Mouse (Mus musculus) liver, adult (tissue): ENCODE data around the gene Slc9c1.

ENCODE experiments used
- GATA4 ChIP-seq: IDR thresholded peaks from 2 replicates; pipeline ENCODE4 v1.6.1; 2014; ENCODE audit warnings: mild to moderate bottlenecking, low read length; ENCODE audit not compliant: insufficient replicate concordance

Slc9c1 gene

DNA sequence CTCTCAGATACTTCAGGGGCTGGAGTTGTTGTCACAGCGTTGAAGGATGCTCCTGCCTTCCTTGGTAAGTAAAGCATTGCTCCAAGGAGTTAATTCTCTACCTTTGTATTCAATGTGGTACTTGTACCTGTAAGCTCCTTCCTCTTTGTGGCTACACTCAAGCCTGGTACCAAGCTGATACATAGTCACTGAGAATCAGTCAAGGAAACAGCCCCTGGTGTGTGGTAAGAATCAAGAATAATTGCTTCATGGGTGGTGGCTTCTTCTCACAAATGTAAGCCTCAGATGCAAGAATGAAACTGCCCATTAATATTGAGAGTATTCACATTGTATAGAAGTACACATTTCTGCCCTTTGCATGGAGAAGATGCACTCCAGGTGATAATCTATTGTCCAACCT, 80.8 kb downstream of the Slc9c1 start:
- no peak for TF ChIP-seq GATA4

DNA sequence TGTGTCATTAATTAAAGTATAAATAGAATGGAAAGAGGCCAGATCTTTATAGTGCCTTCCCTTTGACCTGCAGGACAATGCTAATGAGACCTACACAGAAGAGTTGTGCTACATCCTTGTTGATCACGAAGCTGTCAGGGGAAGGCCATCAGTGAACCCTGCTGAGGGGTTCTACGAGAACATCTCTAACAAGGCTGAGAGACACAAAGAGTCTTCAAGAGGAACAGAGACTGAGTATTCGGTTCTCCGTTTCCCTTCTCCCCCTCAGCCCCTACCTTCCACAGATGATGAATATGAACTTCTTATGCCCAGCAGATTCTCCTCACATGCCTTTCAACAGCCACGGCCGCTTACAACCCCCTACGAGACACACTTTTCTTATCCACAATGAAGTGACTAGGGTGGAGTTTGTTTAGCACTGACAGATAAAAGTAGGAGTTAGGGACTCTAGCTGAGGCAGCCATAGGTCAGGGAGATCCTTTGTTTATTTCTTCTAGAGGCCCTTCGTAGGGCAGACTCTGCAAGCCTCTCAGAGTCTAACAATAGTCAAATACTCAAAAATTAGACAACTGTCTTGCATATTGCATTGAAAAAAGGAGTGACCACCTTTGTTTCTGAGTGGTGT, 84.8 kb downstream of the Slc9c1 start:
- TF ChIP-seq GATA4 = no peak

DNA sequence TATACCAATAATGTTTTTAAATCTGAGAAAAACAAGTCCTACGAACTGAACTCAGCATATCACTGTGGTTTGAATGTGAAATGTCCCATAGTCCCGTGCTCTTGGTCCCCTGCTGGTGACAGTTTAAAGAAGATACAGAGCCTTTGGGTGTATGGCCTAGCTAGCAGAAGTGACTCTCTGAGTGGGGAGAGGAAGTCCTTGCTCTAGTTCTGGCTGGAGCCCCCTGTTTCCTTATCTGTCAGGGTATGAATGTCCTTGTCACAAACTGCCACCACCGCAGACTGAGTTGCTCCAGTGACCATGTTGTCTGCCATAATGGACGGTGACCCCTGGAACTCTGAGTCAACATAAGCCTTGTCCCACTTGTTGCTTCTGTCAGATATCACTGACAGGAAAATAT, 88.1 kb downstream of the Slc9c1 start:
- no peak for TF ChIP-seq GATA4

DNA sequence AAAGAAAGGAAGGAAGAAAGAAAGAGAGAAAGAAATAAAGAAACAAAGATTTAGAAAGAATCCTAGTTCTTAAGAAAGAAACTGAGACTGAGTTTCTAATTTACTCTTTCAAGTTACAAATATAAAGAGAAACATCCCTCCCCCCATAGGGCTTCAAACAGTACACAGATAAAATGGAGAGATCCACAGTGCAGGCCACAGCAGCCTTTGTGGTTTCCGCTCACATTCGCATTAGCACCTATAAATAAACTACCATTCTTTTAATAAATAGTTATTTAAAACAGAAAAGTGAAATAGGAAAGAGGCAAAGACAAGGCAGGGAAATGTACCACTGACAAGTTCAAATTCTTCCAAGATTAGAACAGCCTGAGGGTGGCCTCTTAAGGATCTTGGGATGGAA, 89.7 kb downstream of the Slc9c1 start:
- TF ChIP-seq GATA4 = no peak

DNA sequence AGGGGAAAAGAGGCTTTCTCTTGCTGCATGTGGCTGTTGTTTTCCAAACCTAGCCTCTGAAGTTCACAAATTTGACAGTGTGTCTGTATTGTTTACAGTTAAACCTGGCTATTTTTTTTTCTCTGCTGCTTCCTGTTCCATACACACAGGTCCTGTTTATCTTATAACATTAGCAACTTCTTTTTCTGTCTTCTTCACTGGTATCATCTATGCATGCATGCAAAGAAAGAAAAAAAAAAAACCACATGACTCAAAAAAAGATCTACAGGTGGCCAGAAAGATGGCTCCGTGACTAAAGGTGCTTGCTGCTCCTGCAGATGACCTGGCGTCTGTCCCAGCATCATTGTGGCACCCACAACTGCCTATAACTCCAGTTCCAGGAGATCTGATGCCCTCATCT, 90.2 kb downstream of the Slc9c1 start:
- no peak for TF ChIP-seq GATA4

DNA sequence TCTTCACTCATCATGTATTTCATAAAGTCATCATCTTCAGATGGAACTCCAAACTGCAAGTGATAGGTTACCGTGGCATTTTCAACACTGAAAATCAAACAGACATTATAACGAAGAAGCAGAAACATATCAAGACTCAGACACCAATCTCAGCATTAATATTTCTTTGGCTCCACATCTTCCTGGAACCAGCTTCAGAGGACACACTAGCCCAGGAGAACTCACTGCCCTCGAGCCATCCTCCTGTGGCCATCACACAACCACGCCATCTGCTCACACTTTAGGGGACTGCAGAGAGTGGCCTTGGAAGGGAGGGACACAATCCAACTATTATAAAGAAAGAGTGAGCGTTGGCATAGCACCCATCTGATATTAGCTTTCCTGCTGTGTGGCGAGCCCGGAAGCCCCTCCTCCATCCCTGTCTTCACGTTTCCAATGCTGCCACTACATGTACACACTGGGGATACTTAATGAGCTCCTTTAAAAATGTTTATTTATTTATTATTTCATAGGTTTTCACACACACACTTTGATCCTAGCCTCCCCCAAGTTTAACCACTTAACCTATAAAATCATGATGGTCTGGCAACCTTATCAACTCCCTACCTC, 94.5 kb downstream of the Slc9c1 start:
- no peak for TF ChIP-seq GATA4

DNA sequence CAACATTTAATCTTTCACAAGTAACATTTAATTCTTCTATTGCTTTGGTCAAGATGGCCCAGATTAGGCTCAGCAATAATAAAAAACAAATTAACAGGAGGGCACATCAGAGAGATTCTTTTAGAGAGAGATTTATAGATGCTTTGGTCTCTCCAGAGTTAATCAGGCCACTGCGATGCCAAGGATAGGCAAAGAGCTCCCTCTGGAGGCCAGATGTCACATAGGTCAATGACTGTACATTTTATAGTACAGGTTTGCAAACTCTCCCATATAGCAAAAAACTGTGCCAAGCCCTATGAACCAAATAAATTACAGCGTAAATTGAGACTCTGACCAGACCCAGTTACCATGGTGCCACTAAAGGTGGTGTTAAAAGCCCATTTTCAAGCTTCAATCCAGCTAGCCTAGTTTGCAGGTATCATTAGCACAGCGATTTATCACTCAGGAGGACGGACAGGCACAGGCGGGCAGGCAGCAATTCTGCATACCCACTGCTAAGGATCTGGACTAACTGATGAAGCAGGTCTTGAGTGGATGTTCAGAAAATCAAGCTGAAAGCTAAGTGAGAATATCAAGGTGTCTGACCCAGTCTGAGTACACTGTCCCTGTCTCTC, 95.3 kb downstream of the Slc9c1 start:
- no peak for TF ChIP-seq GATA4

DNA sequence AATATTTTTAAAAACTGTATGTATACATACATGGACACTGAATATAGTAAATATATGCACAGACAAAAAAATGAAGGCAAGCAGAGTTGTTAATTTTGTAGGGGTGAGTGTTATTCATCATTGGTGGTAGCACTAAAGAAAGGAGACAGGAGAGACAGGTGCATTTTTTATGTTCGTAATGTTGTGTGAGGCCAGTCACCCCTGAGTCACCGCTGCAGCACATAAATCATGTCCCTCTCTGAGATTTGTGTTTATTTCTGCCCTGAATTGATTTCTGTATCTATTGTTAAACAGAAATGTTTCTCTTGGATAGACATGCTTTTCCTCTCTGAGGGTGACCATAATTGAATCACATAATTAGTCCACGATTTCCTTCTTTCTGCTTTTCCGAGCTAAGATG, 97.3 kb downstream of the Slc9c1 start:
- TF ChIP-seq GATA4 = no peak

DNA sequence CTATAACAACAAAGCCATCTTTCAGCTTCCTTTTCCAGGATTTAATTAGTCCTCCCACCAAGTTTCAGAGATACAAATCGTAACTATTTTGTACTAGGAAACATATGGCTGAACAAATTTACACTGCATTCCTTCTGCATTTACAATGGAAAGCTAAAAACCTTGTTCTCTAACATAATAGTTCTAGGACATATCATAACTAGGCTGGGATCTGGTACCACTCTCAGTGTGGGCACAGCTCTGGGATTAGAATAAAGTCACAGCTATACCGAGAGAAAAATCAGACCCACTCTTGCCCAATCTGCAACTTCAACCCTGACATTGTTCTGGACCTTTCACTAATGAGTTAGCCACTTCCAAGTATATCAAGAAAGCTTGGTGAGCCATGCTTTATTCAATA, 100.7 kb downstream of the Slc9c1 start:
- TF ChIP-seq GATA4 = no peak

DNA sequence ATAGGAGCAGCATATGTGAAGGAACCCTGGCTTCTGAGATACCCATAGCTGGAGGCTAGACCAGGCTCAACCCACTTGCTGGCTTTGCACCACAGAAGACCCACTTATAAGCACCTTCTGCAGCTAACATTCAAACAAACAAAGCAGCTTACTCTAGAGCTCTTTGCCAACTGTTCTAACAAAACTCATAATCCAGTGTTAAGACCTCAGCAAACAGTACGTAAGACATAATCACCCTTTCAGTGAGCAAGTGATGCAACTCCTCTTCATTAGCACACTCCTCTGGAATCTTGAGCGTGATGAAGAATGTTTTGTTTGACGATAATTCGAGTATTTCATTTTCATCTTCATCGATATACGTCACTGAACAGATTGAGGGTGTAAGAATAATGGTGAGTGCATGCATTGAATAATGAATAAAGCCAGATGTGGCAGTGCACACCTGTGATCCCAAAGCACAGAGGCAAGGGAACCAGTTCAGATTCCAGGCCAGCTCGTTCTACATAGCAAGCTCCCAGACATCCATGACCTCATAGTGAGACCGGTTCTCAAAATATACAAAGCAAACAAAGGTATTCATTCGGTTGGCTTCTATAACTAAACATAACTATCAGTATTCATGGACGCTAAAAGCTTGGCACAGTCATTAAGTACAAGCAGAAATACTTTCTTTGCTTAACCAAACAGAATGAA, 105.1 kb downstream of the Slc9c1 start:
- TF ChIP-seq GATA4 = no peak

DNA sequence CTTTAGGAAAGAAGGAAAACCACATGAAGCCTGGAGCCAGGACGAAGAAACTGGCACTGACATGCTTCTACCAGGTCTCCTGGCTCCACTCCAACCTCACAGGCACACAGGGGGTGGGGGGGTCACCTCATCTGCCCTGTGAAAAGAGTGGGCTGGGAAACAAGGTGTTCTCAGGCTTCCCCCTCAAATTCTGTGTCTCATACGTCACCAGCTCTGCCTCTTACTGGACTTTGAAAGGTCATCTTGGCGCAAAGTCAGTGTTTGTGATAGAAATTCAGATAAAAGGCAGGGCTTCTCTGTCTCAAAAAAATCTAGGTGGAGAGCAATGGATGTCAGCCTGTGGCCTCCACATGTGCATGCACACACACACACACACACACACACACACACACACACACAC, 106.2 kb downstream of the Slc9c1 start:
- no peak; the same call in 1 of the 2 replicates for TF ChIP-seq GATA4

DNA sequence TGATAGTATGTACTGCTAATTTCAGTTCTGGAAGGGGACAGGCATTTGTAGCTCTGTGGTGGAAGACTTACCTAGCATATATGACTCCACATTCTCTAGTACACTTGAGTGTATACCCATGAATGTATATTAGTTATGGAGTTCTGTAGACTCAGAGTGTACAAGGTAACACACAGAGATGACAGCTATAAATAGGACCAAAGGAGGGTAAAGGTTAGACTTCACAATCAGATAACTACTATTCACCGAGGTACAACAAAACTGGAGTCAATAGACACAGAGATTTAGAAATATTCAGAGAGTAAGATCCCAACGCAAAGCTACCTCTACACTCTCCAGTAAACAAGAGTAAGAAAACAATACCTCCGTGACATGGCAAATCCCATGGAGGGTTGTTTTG, 108.8 kb downstream of the Slc9c1 start:
- TF ChIP-seq GATA4 = no peak

DNA sequence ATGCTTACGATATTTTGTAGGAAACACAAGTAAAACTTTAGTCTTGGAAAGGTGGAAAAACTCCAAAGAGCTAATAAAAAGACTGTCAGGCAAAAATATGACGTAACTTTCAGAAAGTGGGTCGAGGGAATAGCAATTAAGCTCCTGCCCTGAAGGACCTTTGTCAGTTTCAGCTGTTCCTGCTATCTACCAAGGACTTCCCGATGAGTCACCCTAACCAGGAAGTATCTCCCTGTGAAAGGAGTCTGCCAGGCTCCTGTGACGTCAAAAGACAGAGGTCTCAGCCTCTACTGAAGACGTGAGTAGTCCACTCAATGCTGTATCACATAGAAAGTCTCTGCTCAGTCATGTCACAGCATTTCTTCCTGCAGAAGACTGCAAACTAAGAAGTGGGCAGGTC, 109.3 kb downstream of the Slc9c1 start:
- TF ChIP-seq GATA4 = no peak

DNA sequence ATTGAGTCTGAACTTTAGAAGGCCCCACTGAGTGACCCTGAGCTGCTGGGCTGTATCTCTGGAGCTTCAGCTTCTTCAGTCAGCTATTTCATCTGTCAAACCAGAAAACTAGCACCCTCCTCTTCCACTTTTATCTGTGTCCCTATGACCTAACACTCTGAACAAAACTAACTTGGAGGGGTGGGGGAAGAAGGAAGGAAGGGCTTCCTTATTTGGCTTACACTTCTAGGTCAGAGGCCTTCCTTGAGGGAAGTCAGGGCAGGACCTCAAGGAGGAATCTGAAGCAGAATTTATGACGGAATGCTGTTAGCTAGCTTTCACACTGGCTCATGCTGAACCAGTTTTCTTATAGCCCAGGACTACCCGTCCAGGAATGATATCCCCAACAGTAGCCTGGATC, 116.4 kb downstream of the Slc9c1 start:
- TF ChIP-seq GATA4 = no peak; the same call in 1 of the 2 replicates

DNA sequence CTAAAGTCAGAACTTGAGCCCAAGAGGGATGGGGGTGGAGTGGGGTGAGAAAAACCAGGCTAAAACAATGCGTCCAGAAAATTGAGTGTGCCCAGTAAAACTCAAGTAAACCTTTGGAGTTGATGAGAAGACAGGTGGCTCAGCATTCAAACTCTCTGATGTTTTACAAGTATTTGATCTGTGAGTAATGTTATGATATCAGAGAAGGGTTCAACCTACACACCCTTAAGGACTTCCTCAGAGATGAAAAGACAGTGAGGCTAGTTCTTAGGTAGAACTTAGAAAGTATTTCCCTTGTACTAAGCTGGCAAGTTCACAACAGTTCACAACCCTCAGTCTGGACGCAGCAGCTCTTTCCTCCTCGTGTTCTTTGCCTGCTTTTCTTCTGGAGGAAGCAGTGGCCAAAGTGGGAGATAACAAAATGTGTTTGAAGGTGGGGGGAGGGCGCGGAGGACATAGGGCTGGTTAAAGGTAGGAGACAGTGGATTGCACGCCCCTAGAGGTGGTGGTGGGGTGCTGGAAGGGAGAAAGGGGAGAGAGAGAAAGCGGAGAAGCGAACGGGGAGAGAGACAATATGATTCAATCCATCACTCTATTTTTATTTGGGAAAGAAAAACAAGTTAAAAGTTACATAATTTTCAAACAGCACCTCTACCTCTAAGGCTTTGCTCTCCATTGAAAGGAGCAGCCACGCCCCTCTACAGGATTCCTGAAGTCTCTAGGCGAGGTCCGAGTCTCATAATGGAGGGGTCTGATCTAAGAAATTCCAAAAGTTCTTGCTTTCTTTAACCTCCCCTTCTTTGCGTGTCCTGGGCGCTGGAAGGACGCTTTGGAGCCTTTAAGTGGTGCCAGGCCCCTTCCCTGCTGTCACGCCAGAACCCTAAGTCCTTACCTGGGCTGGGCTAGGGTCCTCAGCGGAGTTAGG, 118.2 kb downstream of the Slc9c1 start:
- TF ChIP-seq GATA4 = no peak
